Mouse (Mus musculus) hindbrain, embryonic 11.5 days (tissue): ENCODE measurements at regions not wholly inside any gene's neighbourhood (a gene's known extent, or its start where the extent isn't known, plus 50 kb on each side); places are given as distances from the start of the nearest gene placed in this dataset.

Source experiments
- ATAC-seq: fragments of 200-750 bp; cut with Nextera tagmentation; 2 replicates; pipeline ENCODE4 v1.8.0; 2017; ENCODE audit warnings: mild to moderate bottlenecking, moderate TSS enrichment, moderate library complexity; ENCODE audit not compliant: low FRiP score
- DNase-seq: peaks from one replicate; pipeline ENCODE4 v3.0.0-alpha.2; 2015; ENCODE audit warnings: low spot score
- H3K27ac ChIP-seq: fragments of 300-500 bp; sonication (generic); 2 replicates; pipeline ENCODE4 v1.5.1; 2014; ENCODE audit warnings: mild to moderate bottlenecking, low read depth, low read length
- H3K27me3 ChIP-seq: fragments of 300-500 bp; sonication (generic); 2 replicates; pipeline ENCODE4 v1.6.1; 2014; ENCODE audit warnings: mild to moderate bottlenecking, low read length, moderate library complexity, mixed read lengths; ENCODE audit not compliant: control insufficient read depth, insufficient read depth
- H3K36me3 ChIP-seq: fragments of 300-500 bp; sonication (generic); 2 replicates; pipeline ENCODE4 v1.6.1; 2014; ENCODE audit warnings: mild to moderate bottlenecking, low read length, moderate library complexity, mixed read lengths; ENCODE audit not compliant: control insufficient read depth, insufficient read depth
- H3K4me1 ChIP-seq: fragments of 300-500 bp; sonication (generic); replicated peaks from 2 replicates; pipeline ENCODE4 v1.6.1; 2014; ENCODE audit warnings: low read length, mixed read lengths; ENCODE audit not compliant: control insufficient read depth, insufficient read depth
- H3K4me2 ChIP-seq: fragments of 300-500 bp; sonication (generic); replicated peaks from 2 replicates; pipeline ENCODE4 v1.6.1; 2014; ENCODE audit warnings: mild to moderate bottlenecking, low read depth, low read length
- H3K4me3 ChIP-seq: fragments of 300-500 bp; sonication (generic); 2 replicates; pipeline ENCODE4 v1.5.1; 2014; ENCODE audit warnings: low read depth, low read length
- H3K9ac ChIP-seq: fragments of 300-500 bp; sonication (generic); 2 replicates; pipeline ENCODE4 v1.6.1; 2014; ENCODE audit warnings: low read depth, low read length
- H3K9me3 ChIP-seq: fragments of 300-500 bp; sonication (generic); 2 replicates; pipeline ENCODE4 v1.6.1; 2016; ENCODE audit warnings: low read length; ENCODE audit not compliant: control insufficient read depth
- WGBS: fragments of 180-500 bp; shearing (Covaris S2); extraction: QIAGEN DNeasy Blood & Tissue Kit; methylation state at CpG from one replicate; pipeline ENCODE4 v1.1.7; 2014; 5-methylcytosine and 5-hydroxymethylcytosine counted together

- H3K27ac ChIP-seq = no peak overlapping the region
- no peak for DNase-seq
- ATAC-seq = no peak
Observed at GRCm38 (mm10) chr11:117419351-117419969, 64.7 kb upstream of the Gm11733 start.

GRCm38 (mm10) chr11:117422713-117423112 is 61.5 kb upstream of the Gm11733 start:
- H3K27me3 ChIP-seq = no peaks in the 10 kb centered on the region
- no peak overlapping the region for H3K4me3 ChIP-seq
- H3K36me3 ChIP-seq = no peaks in the 10 kb centered on the region
- H3K27ac ChIP-seq = no peak overlapping the region
- no peak overlapping the region for H3K4me2 ChIP-seq
- 90% methylated on average over 6 of the region's 6 CpGs for WGBS
- DNase-seq = no peak
- ATAC-seq = no peak
- H3K9ac ChIP-seq = no peak overlapping the region
- H3K9me3 ChIP-seq = no peaks in the 10 kb centered on the region
- no peaks in the 10 kb centered on the region for H3K4me1 ChIP-seq

More at GRCm38 (mm10) chr11:117419351-117419969, 64.7 kb upstream of the Gm11733 start:
- Histone ChIP-seq H3K27me3 (no peaks in the 10 kb centered on the region; the same call in 1 of the 2 replicates), H3K4me1 (peaks cover 6% of the 10 kb centered on the region), H3K4me2 (no peak overlapping the region), H3K36me3 (no peaks in the 10 kb centered on the region), H3K9me3 (no peaks in the 10 kb centered on the region), H3K4me3 (no peak overlapping the region), H3K9ac (no peak overlapping the region)
- WGBS = 77% methylated on average over 9 of the region's 9 CpGs

DNA sequence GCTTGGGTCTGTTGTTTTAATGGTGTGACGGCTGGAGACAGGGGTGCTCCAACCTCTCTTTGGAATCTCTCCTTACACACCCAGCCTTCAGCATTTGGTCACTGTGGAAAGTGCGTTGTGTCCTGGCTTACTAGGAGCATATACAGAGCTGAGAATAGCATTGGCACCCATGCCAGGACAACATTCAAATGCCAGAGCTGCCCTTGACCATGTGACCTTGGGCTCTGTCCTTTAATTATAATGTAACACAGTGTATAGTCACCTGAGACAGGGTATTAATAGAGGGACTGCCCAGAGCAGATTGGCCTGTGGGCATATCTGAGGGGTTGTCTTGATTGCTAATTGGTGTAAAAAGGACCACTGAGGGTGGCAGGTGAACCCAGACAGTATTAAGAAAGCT is 60.7 kb upstream of the Gm11733 start:
- no peak overlapping the region for H3K27ac ChIP-seq
- no peak for DNase-seq
- no peak overlapping the region for H3K4me2 ChIP-seq
- 91% methylated on average over 2 of the region's 2 CpGs for WGBS
- no peaks in the 10 kb centered on the region for H3K4me1 ChIP-seq
- H3K9ac ChIP-seq = no peak overlapping the region
- H3K36me3 ChIP-seq = no peaks in the 10 kb centered on the region
- no peaks in the 10 kb centered on the region for H3K27me3 ChIP-seq
- no peak for ATAC-seq
- no peaks in the 10 kb centered on the region for H3K9me3 ChIP-seq
- no peak overlapping the region for H3K4me3 ChIP-seq

- ATAC-seq = no peak
- Histone ChIP-seq H3K36me3 (no peaks in the 10 kb centered on the region), H3K4me3 (no peak overlapping the region), H3K4me2 (no peak overlapping the region), H3K9ac (no peak overlapping the region), H3K27me3 (no peaks in the 10 kb centered on the region), H3K27ac (no peak overlapping the region), H3K9me3 (no peaks in the 10 kb centered on the region), H3K4me1 (peaks cover 2% of the 10 kb centered on the region; the same call in 1 of the 2 replicates)
- 66% methylated on average over 8 of the region's 9 CpGs for WGBS
- no peak for DNase-seq
Observed at GRCm38 (mm10) chr11:117425466-117425865, 58.7 kb upstream of the Gm11733 start.

DNA sequence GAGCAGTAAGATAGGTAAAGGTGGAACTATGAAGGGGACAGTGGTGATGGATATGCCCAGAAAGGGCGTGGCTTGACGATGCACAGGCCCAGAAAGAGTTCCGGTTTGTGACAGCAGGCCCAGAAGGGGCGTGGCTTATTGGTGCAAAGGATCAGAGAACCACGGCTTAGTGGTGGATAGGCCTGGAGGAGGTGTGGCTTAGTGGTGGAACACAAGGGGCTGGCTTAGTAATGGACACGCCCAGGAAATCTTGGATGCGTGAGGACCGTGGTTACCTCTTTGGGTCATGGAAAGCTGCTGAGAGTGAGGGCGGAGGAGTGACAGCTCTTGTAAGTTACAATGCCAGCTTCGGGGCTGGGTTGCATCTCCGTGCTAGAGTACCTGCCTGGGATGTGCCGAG is 58.2 kb upstream of the Gm11733 start:
- Histone ChIP-seq H3K9me3 (no peaks in the 10 kb centered on the region), H3K27ac (no peak overlapping the region), H3K9ac (no peak overlapping the region), H3K4me3 (no peak overlapping the region), H3K36me3 (no peaks in the 10 kb centered on the region), H3K4me2 (no peak overlapping the region), H3K4me1 (peaks cover 2% of the 10 kb centered on the region; the same call in 1 of the 2 replicates), H3K27me3 (no peaks in the 10 kb centered on the region)
- 44% methylated on average over 12 of the region's 12 CpGs for WGBS
- no peak for ATAC-seq
- DNase-seq = no peak

DNA sequence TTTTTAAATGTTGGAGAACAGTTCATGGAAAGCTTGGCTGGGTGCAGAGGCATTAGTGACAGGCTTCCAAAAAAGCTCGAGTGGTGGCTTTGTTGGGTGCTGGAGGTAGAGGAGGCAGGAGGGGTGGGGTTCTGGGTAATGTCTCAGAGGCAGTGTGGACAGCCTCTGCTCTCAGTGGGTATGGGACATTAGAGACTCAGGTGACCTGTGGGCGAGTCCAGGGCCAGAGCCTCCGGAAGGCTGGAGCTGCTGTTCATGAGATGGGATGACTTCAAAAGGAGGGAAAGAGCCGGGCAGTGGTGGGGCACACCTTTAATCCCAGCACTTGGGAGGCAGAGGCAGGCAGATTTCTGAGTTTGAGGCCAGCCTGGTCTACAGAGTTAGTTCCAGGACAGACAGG is 57.5 kb upstream of the Gm11733 start:
- Histone ChIP-seq H3K4me2 (no peak overlapping the region), H3K27ac (no peak overlapping the region), H3K9ac (no peak overlapping the region), H3K36me3 (no peaks in the 10 kb centered on the region), H3K4me3 (no peak overlapping the region), H3K27me3 (no peaks in the 10 kb centered on the region), H3K9me3 (no peaks in the 10 kb centered on the region), H3K4me1 (peaks cover 2% of the 10 kb centered on the region; the same call in 1 of the 2 replicates)
- no peak for ATAC-seq
- WGBS = 86% methylated on average over 4 of the region's 4 CpGs
- no peak for DNase-seq

- DNase-seq (no peak), ATAC-seq (no peak)
- Histone ChIP-seq H3K27me3 (no peaks in the 10 kb centered on the region), H3K4me1 (peaks cover 2% of the 10 kb centered on the region; the same call in 1 of the 2 replicates), H3K27ac (no peak overlapping the region), H3K4me3 (no peak overlapping the region), H3K9me3 (no peaks in the 10 kb centered on the region), H3K36me3 (no peaks in the 10 kb centered on the region), H3K4me2 (no peak overlapping the region), H3K9ac (no peak overlapping the region)
- WGBS = 79% methylated on average over 17 of the region's 17 CpGs
Observed at GRCm38 (mm10) chr11:117427808-117428510, 56.2 kb upstream of the Gm11733 start.

GRCm38 (mm10) chr11:117429326-117429752 is 54.8 kb upstream of the Gm11733 start:
- ATAC-seq (no peak), DNase-seq (no peak)
- Histone ChIP-seq H3K4me1 (peaks cover 2% of the 10 kb centered on the region; the same call in 1 of the 2 replicates), H3K4me2 (no peak overlapping the region), H3K9ac (no peak overlapping the region), H3K27me3 (no peaks in the 10 kb centered on the region), H3K27ac (no peak overlapping the region), H3K36me3 (no peaks in the 10 kb centered on the region), H3K9me3 (no peaks in the 10 kb centered on the region), H3K4me3 (no peak overlapping the region)
- WGBS = 79% methylated on average over 10 of the region's 10 CpGs

DNA sequence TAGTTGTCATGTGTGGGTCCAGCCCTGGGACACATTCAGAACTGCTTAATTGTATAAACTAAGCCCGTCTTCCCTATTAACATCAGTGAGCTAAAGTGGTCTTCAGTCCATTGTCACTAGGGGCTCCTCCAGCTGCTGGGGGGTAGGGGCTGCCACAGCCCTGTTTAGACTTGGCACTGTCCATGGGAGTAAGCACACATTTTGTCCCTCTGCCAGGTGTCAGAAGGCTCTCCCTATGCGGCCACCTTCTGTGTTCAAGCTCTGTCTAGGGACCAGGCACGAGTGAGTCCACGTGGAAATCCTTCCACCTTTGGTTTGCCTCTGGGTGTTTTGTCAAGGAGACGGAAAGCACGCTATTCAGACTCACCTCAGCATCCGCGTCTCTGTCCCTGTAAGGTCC is 54.3 kb upstream of the Gm11733 start:
- Histone ChIP-seq H3K4me2 (no peak overlapping the region), H3K27ac (no peak overlapping the region), H3K9me3 (no peaks in the 10 kb centered on the region), H3K36me3 (no peaks in the 10 kb centered on the region), H3K4me3 (no peak overlapping the region), H3K9ac (no peak overlapping the region), H3K4me1 (peaks cover 2% of the 10 kb centered on the region; the same call in 1 of the 2 replicates), H3K27me3 (no peaks in the 10 kb centered on the region)
- WGBS = 56% methylated on average over 8 of the region's 8 CpGs
- DNase-seq = no peak
- ATAC-seq = no peak
